Mouse (Mus musculus) limb, embryonic 13.5 days (tissue): Measurements from ENCODE around the gene Nap1l4. TPM values are rescaled to one million over a fixed set of nuclear protein-coding genes. Genes with fewer than 3 reads are reported as not detected.

Experiments used
- ATAC-seq: fragments of 200-750 bp; cut with Nextera tagmentation; 2 replicates; pipeline ENCODE4 v1.8.0; 2017; ENCODE audit warnings: low read depth, moderate number of reproducible peaks, moderate TSS enrichment; ENCODE audit not compliant: low FRiP score
- H3K27ac ChIP-seq: fragments of 300-500 bp; sonication (generic); 2 replicates; pipeline ENCODE4 v1.5.1; 2015; ENCODE audit warnings: inconsistent platforms, mild to moderate bottlenecking, moderate library complexity
- H3K27me3 ChIP-seq: fragments of 300-500 bp; sonication (generic); 2 replicates; pipeline ENCODE4 v1.6.1; 2015; ENCODE audit warnings: mild to moderate bottlenecking, inconsistent platforms
- H3K36me3 ChIP-seq: fragments of 300-500 bp; sonication (generic); 2 replicates; pipeline ENCODE4 v1.6.1; 2015; ENCODE audit warnings: inconsistent platforms, mild to moderate bottlenecking, moderate library complexity
- H3K4me1 ChIP-seq: fragments of 300-500 bp; sonication (generic); 2 replicates; pipeline ENCODE4 v1.6.1; 2015; ENCODE audit warnings: inconsistent platforms
- H3K4me2 ChIP-seq: fragments of 300-500 bp; sonication (generic); replicated peaks from 2 replicates; pipeline ENCODE4 v1.6.1; 2015; ENCODE audit warnings: inconsistent platforms, mild to moderate bottlenecking, moderate library complexity
- H3K4me3 ChIP-seq: fragments of 300-500 bp; sonication (generic); 2 replicates; pipeline ENCODE4 v1.5.1; 2015; ENCODE audit warnings: moderate library complexity, mild to moderate bottlenecking, inconsistent platforms
- H3K9ac ChIP-seq: fragments of 300-500 bp; sonication (generic); 2 replicates; pipeline ENCODE4 v1.6.1; 2015; ENCODE audit warnings: mild to moderate bottlenecking, inconsistent platforms
- H3K9me3 ChIP-seq: fragments of 300-500 bp; sonication (generic); 2 replicates; pipeline ENCODE4 v1.6.1; 2016; ENCODE audit warnings: inconsistent platforms
- WGBS: fragments of 180-500 bp; shearing (Covaris S2); methylation state at CpG from one replicate; pipeline ENCODE4 v1.1.7; 2015; 5-methylcytosine and 5-hydroxymethylcytosine counted together
- microRNA-seq: library from miRNA; unstranded; fragments of <30 nt; microRNA quantifications from one replicate; pipeline ENCODE4, GENCODE M21; 2016
- polyA plus RNA-seq: library from polyadenylated mRNA; unstranded; fragments of >200 nt; fragmentation: Nextera tagmentation; extraction: Ambion mirVana; gene quantifications from 2 replicates; pipeline ENCODE4 v1.2.1, GENCODE M21; 2015

Nap1l4 gene
- polyA plus RNA-seq, 1 experiment from 2014 or later: 281 TPM

DNA sequence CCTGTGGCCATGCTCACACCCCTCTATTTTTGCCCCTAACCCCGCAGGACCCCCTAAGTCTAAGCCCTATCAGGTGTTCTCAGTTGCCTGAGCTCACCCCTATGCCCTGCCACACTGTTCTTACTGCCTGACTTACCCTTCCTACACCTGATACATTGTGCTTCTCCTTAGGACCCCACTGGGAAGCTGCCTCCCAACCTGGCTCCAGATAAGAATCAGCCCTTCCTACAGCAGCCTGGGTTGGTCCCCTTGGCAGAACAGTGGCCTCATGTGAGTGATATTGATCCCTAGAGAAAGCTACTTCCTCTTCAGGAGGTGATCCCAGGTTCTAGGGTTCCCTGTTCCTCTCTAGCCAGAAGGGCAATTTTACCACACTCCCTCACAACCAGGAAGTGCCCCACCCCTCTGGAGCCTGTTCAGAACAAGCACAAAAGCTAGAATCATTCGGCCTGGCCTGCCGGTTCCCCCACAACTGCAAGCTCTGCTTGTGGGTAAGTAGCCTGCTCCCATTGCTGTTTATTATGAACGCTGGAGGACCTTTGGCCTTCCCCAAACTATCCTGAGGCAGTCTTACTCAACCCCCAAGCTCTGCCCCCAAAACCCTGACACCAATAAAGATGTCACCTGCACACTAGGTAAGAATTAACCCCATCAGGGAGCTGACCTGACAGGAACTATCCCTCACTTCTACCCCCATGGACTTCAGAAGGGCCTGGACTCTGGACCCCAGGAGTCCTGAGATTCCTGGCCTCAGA lies 75.4 kb downstream of the Nap1l4 start, which contains the start of gene Slc22a18:
TSS of gene Slc22a18 (plus strand) at position 390 of the 755 bp plus-strand sequence.
- Histone ChIP-seq H3K4me3 (0 out of 2 replicates have a peak within 1 kb of the TSS, but pooled peaks have one; percentile 7), H3K4me2 (peak within 1 kb of the TSS; percentile 32; the same call in 1 of the 2 replicates)
- WGBS: 31% methylated on average over 4 of the region's 4 CpGs

DNA sequence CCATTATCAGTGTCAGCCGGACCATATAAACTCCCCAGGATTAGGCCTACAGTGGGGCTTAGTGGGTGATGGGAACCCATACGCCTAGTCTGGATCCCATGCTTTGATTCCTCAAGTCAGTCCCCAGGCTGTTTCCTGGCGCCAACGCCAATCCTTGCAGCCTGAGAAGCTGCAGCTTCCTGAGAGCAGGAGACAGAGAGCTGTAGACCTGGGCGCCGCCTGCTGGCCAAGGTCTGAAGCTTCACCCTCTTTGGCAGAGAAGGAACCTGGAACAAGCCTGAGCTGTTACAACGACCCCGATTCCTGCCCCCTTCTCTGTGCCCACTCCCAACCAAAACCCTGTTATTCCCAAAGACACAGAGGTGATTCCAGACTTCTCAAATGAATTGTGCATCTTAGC lies 79.0 kb downstream of the Nap1l4 start:
- H3K36me3 ChIP-seq: no peaks in the 10 kb centered on the region
- H3K27me3 ChIP-seq: no peaks in the 10 kb centered on the region; the same call in 1 of the 2 replicates
- H3K9me3 ChIP-seq: no peaks in the 10 kb centered on the region
- no peak overlapping the region for H3K27ac ChIP-seq
- H3K9ac ChIP-seq: no peak overlapping the region
- peaks cover 39% of the 10 kb centered on the region for H3K4me1 ChIP-seq
- 14% methylated on average over 8 of the region's 8 CpGs for WGBS
- H3K4me3 ChIP-seq: no peak overlapping the region
- no peak overlapping the region for H3K4me2 ChIP-seq
- ATAC-seq: 0 out of 2 replicates have a peak, but pooled peaks have one; percentile 18

More for the DNA sequence above, 75.4 kb downstream of the Nap1l4 start, which contains the start of gene Slc22a18:
- Histone ChIP-seq H3K9ac (no peak within 1 kb of the TSS), H3K9me3 (no peaks in the 10 kb centered on the region), H3K4me1 (peaks cover 12% of the 10 kb centered on the region), H3K36me3 (no peaks in the 10 kb centered on the region), H3K27me3 (no peaks in the 10 kb centered on the region; the same call in 1 of the 2 replicates), H3K27ac (no peak within 1 kb of the TSS)
- ATAC-seq: no peak

DNA sequence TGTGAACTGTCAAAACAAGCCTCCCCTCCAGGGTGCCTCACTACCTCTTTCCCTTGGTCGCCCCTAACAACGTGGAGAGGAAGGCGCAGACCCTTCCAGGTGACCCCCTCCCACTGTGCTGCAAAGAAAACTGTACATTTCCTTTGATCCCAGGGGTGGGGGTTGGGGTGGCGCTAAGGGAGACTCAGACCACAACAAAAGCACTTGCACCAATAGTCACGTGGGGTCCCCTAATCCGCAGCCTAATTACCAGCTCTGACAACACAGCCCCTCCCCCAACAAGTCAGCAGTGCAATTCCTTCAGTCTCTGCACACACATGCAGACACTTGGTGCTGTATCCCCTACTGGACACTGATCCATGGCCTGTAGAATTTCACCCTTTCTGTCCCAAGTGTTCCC lies 81.2 kb downstream of the Nap1l4 start:
- no peak overlapping the region for H3K4me2 ChIP-seq

DNA sequence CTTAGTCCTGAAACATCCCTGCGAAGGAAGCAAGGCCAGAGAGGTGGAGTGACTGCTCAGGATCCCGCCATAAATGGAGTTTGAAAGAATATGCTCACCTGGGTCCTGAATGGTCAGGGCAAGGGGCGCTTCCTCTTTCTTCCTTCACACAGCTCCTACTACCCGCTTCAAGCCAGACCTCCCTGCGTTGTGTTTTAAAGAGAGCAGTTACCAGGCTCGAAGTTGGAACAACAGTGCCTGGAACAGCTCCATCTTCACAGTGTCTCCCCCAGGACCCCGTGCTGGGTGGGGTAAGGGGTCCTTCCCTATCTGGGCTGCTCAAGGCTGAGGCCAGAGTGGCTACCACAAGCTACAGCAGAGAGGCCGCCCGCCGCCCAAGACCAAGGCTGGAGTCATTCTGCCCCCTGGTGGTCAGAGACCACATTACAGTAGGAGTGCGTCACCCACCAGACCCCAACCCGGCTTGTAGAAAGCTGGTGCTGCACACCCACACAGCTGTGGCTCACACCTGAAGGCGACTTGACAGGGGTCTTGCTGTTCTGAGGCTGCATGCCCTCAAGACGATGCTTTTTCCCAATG lies 82.7 kb downstream of the Nap1l4 start:
- WGBS: 36% methylated on average over 14 of the region's 14 CpGs
- no peak overlapping the region for H3K4me3 ChIP-seq
- H3K4me2 ChIP-seq: peak overlapping the region; percentile 61
- peak overlapping the region; percentile 90; the same call in 1 of the 2 replicates for H3K27ac ChIP-seq
- ATAC-seq: peak; percentile 37
- 0 out of 2 replicates have a peak, but pooled peaks cover 3% of the 10 kb centered on the region for H3K9me3 ChIP-seq
- peaks cover 66% of the 10 kb centered on the region for H3K4me1 ChIP-seq
- no peaks in the 10 kb centered on the region; the same call in 1 of the 2 replicates for H3K27me3 ChIP-seq
- H3K9ac ChIP-seq: peak overlapping the region; percentile 27; the same call in 1 of the 2 replicates
- no peaks in the 10 kb centered on the region for H3K36me3 ChIP-seq

More for the DNA sequence above, 81.2 kb downstream of the Nap1l4 start:
- H3K9ac ChIP-seq: no peak overlapping the region
- WGBS: 5% methylated on average over 6 of the region's 6 CpGs
- H3K27me3 ChIP-seq: no peaks in the 10 kb centered on the region; the same call in 1 of the 2 replicates
- peaks cover 53% of the 10 kb centered on the region for H3K4me1 ChIP-seq
- no peak overlapping the region for H3K27ac ChIP-seq
- H3K4me3 ChIP-seq: no peak overlapping the region
- no peaks in the 10 kb centered on the region for H3K9me3 ChIP-seq
- no peaks in the 10 kb centered on the region for H3K36me3 ChIP-seq
- ATAC-seq: no peak

DNA sequence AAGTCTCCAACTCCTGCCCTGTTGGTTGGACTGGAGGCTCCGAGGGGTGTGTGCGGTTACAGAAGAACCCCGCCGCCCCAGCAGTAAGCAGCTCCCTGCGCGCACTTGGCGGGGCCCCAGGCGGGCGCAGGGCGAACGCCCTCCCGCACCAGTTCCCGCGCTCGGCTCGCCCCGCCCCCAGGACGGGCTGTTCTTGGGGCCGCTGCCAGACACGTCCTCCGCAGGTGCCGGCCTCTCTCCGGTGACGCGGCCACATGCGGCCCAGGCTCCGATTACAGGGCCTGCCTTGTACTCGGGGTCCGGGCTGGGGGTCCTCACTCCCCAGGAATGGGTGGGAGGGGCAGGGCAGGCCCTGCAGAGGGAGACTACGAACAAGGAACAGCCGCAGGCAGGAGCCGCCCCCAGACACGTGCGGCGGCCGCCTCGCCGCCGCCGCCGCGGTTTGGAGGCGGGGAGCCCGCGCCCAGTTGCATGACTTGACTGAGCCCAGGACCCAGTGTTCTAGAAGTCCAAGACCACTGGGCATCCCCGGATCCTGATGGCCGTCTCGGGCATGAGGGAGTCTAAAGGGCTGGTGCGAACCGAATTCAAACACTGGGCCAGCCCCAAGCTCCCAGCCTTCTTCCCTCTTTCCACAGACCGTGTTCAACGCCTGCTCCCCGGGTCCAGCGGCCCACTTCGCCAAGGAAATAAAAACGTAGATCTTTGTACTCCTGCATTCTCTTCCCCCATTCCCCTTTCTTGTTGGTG lies 83.9 kb downstream of the Nap1l4 start:
- 25% methylated on average over 56 of the region's 56 CpGs for WGBS
- peak overlapping the region; percentile 54 for H3K9ac ChIP-seq

DNA sequence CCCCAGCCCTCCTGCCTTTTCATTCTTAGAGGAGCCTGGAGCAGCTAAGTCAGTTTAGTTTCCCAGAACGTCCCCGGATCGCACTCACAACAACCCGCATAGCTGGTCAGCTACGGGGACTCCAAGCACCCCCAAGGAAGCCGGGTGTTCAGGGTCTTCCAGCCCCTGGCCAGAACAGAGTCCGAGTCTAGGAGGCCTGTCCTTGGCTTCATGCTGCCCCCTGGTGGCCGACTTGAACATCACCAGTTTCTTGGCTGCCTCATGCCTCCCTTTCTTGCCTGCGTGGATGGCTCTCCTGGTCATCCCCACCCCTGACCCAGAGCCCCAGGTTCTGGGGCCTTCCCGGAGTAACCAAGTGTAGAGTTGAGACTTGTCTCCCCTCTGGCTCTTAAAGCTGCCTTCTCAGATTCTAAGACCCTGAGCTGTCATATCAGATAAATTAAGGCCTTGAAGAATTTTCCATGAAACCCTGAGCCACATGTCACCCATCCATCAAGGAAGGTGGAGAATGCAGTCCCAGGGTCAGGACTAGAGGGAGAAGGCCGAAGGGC lies 85.0 kb downstream of the Nap1l4 start:
- Histone ChIP-seq H3K9me3 (peaks cover 25% of the 10 kb centered on the region), H3K27ac (peak overlapping the region; percentile 90), H3K4me2 (peak overlapping the region; percentile 40), H3K9ac (peak overlapping the region; percentile 54; the same call in 1 of the 2 replicates), H3K4me1 (peaks cover 61% of the 10 kb centered on the region), H3K27me3 (peaks cover 2% of the 10 kb centered on the region), H3K4me3 (no peak overlapping the region), H3K36me3 (peaks cover 10% of the 10 kb centered on the region)
- WGBS: 38% methylated on average over 11 of the region's 11 CpGs
- ATAC-seq: no peak

More for the DNA sequence above, 83.9 kb downstream of the Nap1l4 start:
- Histone ChIP-seq H3K4me3 (peak overlapping the region; percentile 32), H3K4me2 (peak overlapping the region; percentile 61), H3K27me3 (no peaks in the 10 kb centered on the region; the same call in 1 of the 2 replicates), H3K4me1 (peaks cover 66% of the 10 kb centered on the region), H3K9me3 (peaks cover 15% of the 10 kb centered on the region), H3K27ac (peak overlapping the region; percentile 90), H3K36me3 (no peaks in the 10 kb centered on the region)
- peak; percentile 64 for ATAC-seq

Small RNAs within 50 kb of the gene (microRNA-seq; reads per million reads assigned to microRNA genes)
- 0.52 reads per million for gene Mir7064

Other genes starting within 250 kb of the Nap1l4 start
- gene Cdkn1c, start 88.1 kb downstream of the Nap1l4 start, polyA plus RNA-seq: 1,335 and 1,388 TPM in 2 replicates
- gene Slc22a18, start 75.4 kb downstream of the Nap1l4 start, polyA plus RNA-seq: 1.4 and 1.5 TPM in 2 replicates
- gene Phlda2, start 46.0 kb downstream of the Nap1l4 start, polyA plus RNA-seq: 20.4 and 23.2 TPM in 2 replicates
- gene Cars, start 51.0 kb upstream of the Nap1l4 start, polyA plus RNA-seq: 58.5 and 62.8 TPM in 2 replicates
- 0.15 and 0.27 TPM in 2 replicates for gene Tnfrsf26, start 79.6 kb upstream of the Nap1l4 start, polyA plus RNA-seq
- 13.0 and 13.3 TPM in 2 replicates for gene Tnfrsf22, start 100.6 kb upstream of the Nap1l4 start, polyA plus RNA-seq
- 1.2 and 1.8 TPM in 2 replicates for gene Tnfrsf23, start 136.8 kb upstream of the Nap1l4 start, polyA plus RNA-seq
- gene Osbpl5, start 207.9 kb upstream of the Nap1l4 start, polyA plus RNA-seq: 40.0 and 43.8 TPM in 2 replicates
- not detected in 2 replicates for gene Mrgprg, start 217.9 kb upstream of the Nap1l4 start, polyA plus RNA-seq
- gene Mrgpre, start 235.4 kb upstream of the Nap1l4 start, polyA plus RNA-seq: 1.5 and 1.8 TPM in 2 replicates